Mouse (Mus musculus) embryonic fibroblast, embryonic 13.5 days (primary cell): ENCODE results near the gene Pld4. TPM values are rescaled to one million over a fixed set of nuclear protein-coding genes. Genes with fewer than 3 reads are reported as not detected.

Experiments
- H3K27ac ChIP-seq: 2 replicates; pipeline ENCODE4 v1.5.1; 2012; ENCODE audit warnings: low read length, control low read depth, inconsistent platforms; ENCODE audit not compliant: insufficient read depth
- H3K4me1 ChIP-seq: 2 replicates; pipeline ENCODE4 v1.6.1; 2011; ENCODE audit warnings: low read length; ENCODE audit not compliant: control insufficient read depth, insufficient read depth
- H3K4me3 ChIP-seq: 2 replicates; pipeline ENCODE4 v1.5.1; 2011; ENCODE audit warnings: mild to moderate bottlenecking, control low read depth, low read length; ENCODE audit not compliant: insufficient read depth
- CTCF ChIP-seq: IDR thresholded peaks from 2 replicates; pipeline ENCODE4 v1.5.1; 2011; ENCODE audit warnings: mild to moderate bottlenecking, control low read depth, low read length, moderate library complexity, borderline replicate concordance; ENCODE audit not compliant: insufficient read depth
- POLR2A ChIP-seq: IDR thresholded peaks from 2 replicates; pipeline ENCODE4 v1.6.1; 2011; ENCODE audit warnings: low read depth, mild to moderate bottlenecking, control low read depth, low read length, moderate library complexity
- polyA plus RNA-seq: library from polyadenylated mRNA; stranded (reverse); fragments of >200 nt; gene quantifications from 2 replicates; pipeline ENCODE4 v1.2.4, GENCODE M21; 2011; ENCODE audit warnings: low read depth; ENCODE audit not compliant: missing spikeins, insufficient read length

Pld4 gene
- polyA plus RNA-seq, 1 experiment, result 4.2 TPM

- H3K4me3 ChIP-seq, result peak overlapping the region; percentile 71
- TF ChIP-seq CTCF (no peak), POLR2A (no peak)
- H3K4me1 ChIP-seq, result no peaks in the 10 kb centered on the region; the same call in 1 of the 2 replicates
- H3K27ac ChIP-seq, result no peak overlapping the region
These were observed 37.0 kb upstream of the Pld4 start for GRCm38 (mm10) chr12:112723445-112723844.

DNA sequence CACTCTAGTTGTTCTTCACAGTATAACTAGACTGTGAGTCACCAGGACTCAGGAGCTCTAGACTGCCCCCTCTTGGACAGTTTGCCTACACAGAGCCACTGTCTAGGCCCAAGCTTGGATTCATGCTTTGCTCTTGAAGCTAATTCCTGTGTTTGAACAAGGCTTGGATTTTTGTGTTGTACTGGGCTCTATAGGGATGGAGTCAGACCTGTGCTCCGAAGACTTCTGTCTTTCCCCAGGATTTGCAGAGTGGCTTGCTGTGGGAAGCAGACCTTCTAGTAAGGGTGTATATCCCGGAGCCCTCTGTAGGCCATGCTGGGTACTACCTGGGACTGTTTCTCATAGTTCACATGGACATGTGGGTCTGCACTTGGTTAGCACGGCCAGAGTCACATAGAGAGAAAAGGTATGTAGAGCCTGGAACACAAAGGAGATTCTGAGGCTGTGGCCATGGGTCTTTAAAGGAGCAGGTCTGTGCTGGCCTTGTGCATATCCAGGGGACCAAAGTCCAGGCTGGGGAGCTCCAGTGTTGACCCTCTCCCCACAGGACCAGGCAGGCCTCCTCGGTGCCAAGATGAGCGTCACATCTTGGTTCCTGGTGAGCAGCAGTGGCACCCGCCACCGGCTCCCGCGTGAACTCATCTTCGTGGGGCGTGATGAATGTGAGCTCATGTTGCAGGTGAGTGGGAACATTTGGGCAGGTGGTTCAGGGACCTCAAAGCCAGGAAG lies 36.2 kb upstream of the Pld4 start:
- H3K27ac ChIP-seq, result no peak overlapping the region
- H3K4me1 ChIP-seq, result no peaks in the 10 kb centered on the region; the same call in 1 of the 2 replicates
- no peak for TF ChIP-seq CTCF
- no peak for TF ChIP-seq POLR2A
- H3K4me3 ChIP-seq, result no peak overlapping the region

GRCm38 (mm10) chr12:112727801-112728200 lies 32.7 kb upstream of the Pld4 start:
- TF ChIP-seq POLR2A (no peak), CTCF (no peak)
- H3K27ac ChIP-seq, result no peak overlapping the region

GRCm38 (mm10) chr12:112730808-112731207 lies 29.6 kb upstream of the Pld4 start:
- no peak for TF ChIP-seq CTCF
- TF ChIP-seq POLR2A, result no peak
- Histone ChIP-seq H3K4me1 (no peaks in the 10 kb centered on the region), H3K4me3 (no peak overlapping the region), H3K27ac (no peak overlapping the region)

More at GRCm38 (mm10) chr12:112727801-112728200, 32.7 kb upstream of the Pld4 start:
- Histone ChIP-seq H3K4me1 (no peaks in the 10 kb centered on the region; the same call in 1 of the 2 replicates), H3K4me3 (no peak overlapping the region)

GRCm38 (mm10) chr12:112732591-112732990 lies 27.9 kb upstream of the Pld4 start:
- Histone ChIP-seq H3K4me3 (no peak overlapping the region), H3K27ac (no peak overlapping the region)
- TF ChIP-seq CTCF (no peak), POLR2A (no peak)

GRCm38 (mm10) chr12:112734108-112734820 lies 26.2 kb upstream of the Pld4 start:
- Histone ChIP-seq H3K27ac (no peak overlapping the region), H3K4me1 (no peaks in the 10 kb centered on the region), H3K4me3 (no peak overlapping the region)
- TF ChIP-seq POLR2A, result no peak
- TF ChIP-seq CTCF, result no peak

More at GRCm38 (mm10) chr12:112732591-112732990, 27.9 kb upstream of the Pld4 start:
- H3K4me1 ChIP-seq, result no peaks in the 10 kb centered on the region

- Histone ChIP-seq H3K4me1 (no peaks in the 10 kb centered on the region), H3K27ac (no peak overlapping the region), H3K4me3 (no peak overlapping the region)
- TF ChIP-seq POLR2A (no peak), CTCF (no peak)
These were observed 25.4 kb upstream of the Pld4 start for GRCm38 (mm10) chr12:112734881-112735655.

GRCm38 (mm10) chr12:112735896-112736635 lies 24.4 kb upstream of the Pld4 start:
- Histone ChIP-seq H3K27ac (no peak overlapping the region), H3K4me3 (no peak overlapping the region), H3K4me1 (no peaks in the 10 kb centered on the region)
- TF ChIP-seq CTCF, result no peak
- no peak for TF ChIP-seq POLR2A

- Histone ChIP-seq H3K4me1 (no peaks in the 10 kb centered on the region), H3K27ac (no peak overlapping the region), H3K4me3 (no peak overlapping the region)
- TF ChIP-seq POLR2A (no peak), CTCF (no peak)
These were observed 23.9 kb upstream of the Pld4 start for GRCm38 (mm10) chr12:112736636-112736925.

DNA sequence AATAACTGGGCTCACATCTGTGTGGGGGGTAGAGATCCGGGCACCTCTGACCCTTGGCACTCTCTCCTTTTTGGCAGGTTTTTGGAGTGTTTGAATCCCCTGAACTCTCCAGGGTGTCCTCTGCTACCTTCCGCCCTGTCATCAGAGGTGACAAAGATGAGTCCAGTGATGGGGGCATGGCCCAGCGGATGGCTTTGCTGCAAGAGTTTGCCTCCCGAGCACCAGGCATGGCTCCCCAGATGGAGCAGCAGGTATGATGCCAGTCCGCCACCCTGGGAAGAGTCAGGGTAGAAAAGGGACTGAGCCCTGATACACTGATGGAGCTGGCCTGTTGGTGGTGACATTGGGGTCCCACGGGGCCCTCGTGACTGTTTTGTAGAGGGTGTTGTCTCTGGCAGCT lies 23.4 kb upstream of the Pld4 start:
- no peak overlapping the region for H3K4me3 ChIP-seq
- TF ChIP-seq CTCF (no peak), POLR2A (no peak)
- H3K4me1 ChIP-seq, result no peaks in the 10 kb centered on the region
- no peak overlapping the region for H3K27ac ChIP-seq
